Mouse (Mus musculus) spleen, adult 10 weeks (tissue): ENCODE data around the gene Yipf6. TPM values are rescaled to one million over a fixed set of nuclear protein-coding genes. Genes with fewer than 3 reads are reported as not detected.

Experiments used
- polyA plus RNA-seq: library from polyadenylated mRNA; stranded (reverse); fragments of 350-450 nt; fragmentation: Illumina TruSeq; extraction: RNeasy Lipid Tissue Mini Kit (QIAGEN cat#74804); gene quantifications from one replicate; pipeline ENCODE4 v1.2.3, GENCODE M21; 2015; ENCODE audit warnings: low replicate concordance; ENCODE audit not compliant: insufficient read depth

Yipf6 gene
- polyA plus RNA-seq = 39.4 TPM

GRCm38 (mm10) chrX:98936101-98936500 is at the start of gene Yipf6:
TSS of gene Yipf6 (plus strand) at chrX:98936316.

GRCm38 (mm10) chrX:98890406-98891116 is 45.6 kb upstream of the Yipf6 start, which contains the start of gene Ophn1:
TSS of gene Ophn1 (minus strand) at chrX:98891025.

Other genes with a start within 250 kb of the Yipf6 start
- 2.0 TPM for gene Ophn1, start 45.3 kb upstream of the Yipf6 start, polyA plus RNA-seq
- 7.3 TPM for gene Stard8, start 66.9 kb downstream of the Yipf6 start, polyA plus RNA-seq
- 4.8 TPM for gene Efnb1, start 199.8 kb downstream of the Yipf6 start, polyA plus RNA-seq